Comparison of ENCODE assay signal across 5 mouse cellular contexts in the genomic region with DNA sequence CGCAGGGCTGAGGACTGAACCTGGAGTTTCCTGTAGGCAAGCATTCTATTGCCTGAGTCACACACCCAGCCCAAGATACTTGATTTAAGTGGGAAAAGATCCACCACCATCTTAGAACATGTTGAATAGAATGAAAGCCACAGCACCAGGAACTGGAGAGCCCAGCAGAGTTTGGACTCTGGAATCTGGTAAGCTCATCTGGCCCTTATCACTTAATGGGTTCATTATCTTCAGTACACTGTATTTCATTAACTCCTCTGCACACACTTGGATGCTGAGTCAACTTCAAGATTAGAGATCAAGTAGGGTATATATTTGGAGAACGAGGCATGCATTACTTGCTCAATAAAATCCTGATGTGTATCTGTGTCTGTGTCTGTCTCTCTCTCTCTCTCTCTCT. TPM values are rescaled to one million over a fixed set of nuclear protein-coding genes. Genes with fewer than 3 reads are reported as not detected.
A peak's percentile ranks its signal among the peaks of the same experiment; 100 is the strongest.
DNase-seq lines count a peak whose midpoint lies in the region; ATAC-seq and TF ChIP-seq lines count a peak whose summit lies in the region.
"Not testable (repeated sequence)": the region's sequence is repeated elsewhere in the genome, so short reads cannot be mapped to it uniquely, and the experiment has no call there.

No protein-coding gene starts in this region.

- ATAC-seq in intestine, embryonic 15.5 days = peak; percentile 90
- peak; percentile 74 for ATAC-seq in intestine, postnatal 0 days
- ATAC-seq in stomach, embryonic 15.5 days (ENCODE audit: insufficient read depth, low FRiP score, low read depth) = peak; percentile 47; the same call in 1 of the 2 replicates
- ATAC-seq in stomach, postnatal 0 days (ENCODE audit: low FRiP score, low TSS enrichment) = peak; percentile 78

- H3K9ac ChIP-seq in intestine, embryonic 15.5 days; intestine, postnatal 0 days (ENCODE audit: low read depth, low read length); stomach, embryonic 15.5 days; stomach, postnatal 0 days (ENCODE audit: low read length): not testable (repeated sequence)

- peak; percentile 65 for DNase-seq in heart, adult 11 months
- not testable (repeated sequence) for DNase-seq in stomach, postnatal 0 days (ENCODE audit: low spot score)

- not testable (repeated sequence) for TF ChIP-seq CTCF in intestine, postnatal 0 days (IDR thresholded peaks at IDR 0.05; ENCODE audit: low read depth); stomach, postnatal 0 days (IDR thresholded peaks at IDR 0.05; ENCODE audit: low read depth)

- H3K9me3 ChIP-seq in intestine, embryonic 15.5 days; intestine, postnatal 0 days (ENCODE audit: control insufficient read depth); stomach, embryonic 15.5 days; stomach, postnatal 0 days (ENCODE audit: control insufficient read depth, low read length): not testable (repeated sequence)

- H3K27me3 ChIP-seq in intestine, embryonic 15.5 days (replicated peaks); intestine, postnatal 0 days (replicated peaks; ENCODE audit: control insufficient read depth, insufficient read depth, low read length); stomach, embryonic 15.5 days (replicated peaks); stomach, postnatal 0 days (ENCODE audit: control insufficient read depth, insufficient read depth, low read length): not testable (repeated sequence)

- TF ChIP-seq EP300 in stomach, postnatal 0 days (optimal IDR thresholded peaks at IDR 0.05) = not testable (repeated sequence)

- not testable (repeated sequence) for H3K4me2 ChIP-seq in intestine, embryonic 15.5 days (replicated peaks); intestine, postnatal 0 days (replicated peaks; ENCODE audit: low read depth); stomach, embryonic 15.5 days; stomach, postnatal 0 days (replicated peaks; ENCODE audit: low read depth)

- H3K27ac ChIP-seq in intestine, embryonic 15.5 days; stomach, embryonic 15.5 days; stomach, postnatal 0 days (replicated peaks): not testable (repeated sequence)
- H3K27ac ChIP-seq in intestine, postnatal 0 days (ENCODE audit: low read depth, low read length) = peak overlapping the region; percentile 91

- H3K4me3 ChIP-seq in intestine, embryonic 15.5 days (replicated peaks); intestine, postnatal 0 days (ENCODE audit: low read depth, low read length); stomach, embryonic 15.5 days (replicated peaks); stomach, postnatal 0 days (ENCODE audit: low read depth, low read length): not testable (repeated sequence)

- WGBS in intestine, embryonic 15.5 days = 78% methylated on average over 2 of the region's 2 CpGs
- WGBS in intestine, postnatal 0 days = 42% methylated on average over 2 of the region's 2 CpGs
- 79% methylated on average over 2 of the region's 2 CpGs for WGBS in stomach, embryonic 15.5 days
- WGBS in stomach, postnatal 0 days = 76% methylated on average over 2 of the region's 2 CpGs

- not testable (repeated sequence) for H3K4me1 ChIP-seq in intestine, embryonic 15.5 days (replicated peaks); intestine, postnatal 0 days (replicated peaks; ENCODE audit: control insufficient read depth, insufficient read depth, low read length); stomach, embryonic 15.5 days; stomach, postnatal 0 days (replicated peaks; ENCODE audit: control insufficient read depth, insufficient read depth)

- not testable (repeated sequence) for H3K36me3 ChIP-seq in intestine, embryonic 15.5 days; intestine, postnatal 0 days (ENCODE audit: control insufficient read depth, insufficient read depth); stomach, embryonic 15.5 days; stomach, postnatal 0 days (ENCODE audit: control insufficient read depth, insufficient read depth, low read length)

RNA-seq across cellular contexts. Expression of a gene that starts 27.1 kb away (rescaled TPM):
- polyA plus RNA-seq in intestine, embryonic 15.5 days (2015; fragmentation: Nextera tagmentation; extraction: Ambion mirVana) = 90.4 and 95.3 TPM in 2 replicates
- 203 and 216 TPM in 2 replicates for polyA plus RNA-seq in intestine, postnatal 0 days (2015; fragmentation: Nextera tagmentation; extraction: Ambion mirVana)
- polyA plus RNA-seq in stomach, embryonic 15.5 days (2015; fragmentation: Nextera tagmentation; extraction: Ambion mirVana) = 63.7 and 65.5 TPM in 2 replicates
- 59.7 and 60.9 TPM in 2 replicates for polyA plus RNA-seq in stomach, postnatal 0 days (2015; fragmentation: Nextera tagmentation; extraction: Ambion mirVana)
